Mouse (Mus musculus): Measurements from ENCODE around the gene Pcdh15.

Pcdh15 gene

DNA sequence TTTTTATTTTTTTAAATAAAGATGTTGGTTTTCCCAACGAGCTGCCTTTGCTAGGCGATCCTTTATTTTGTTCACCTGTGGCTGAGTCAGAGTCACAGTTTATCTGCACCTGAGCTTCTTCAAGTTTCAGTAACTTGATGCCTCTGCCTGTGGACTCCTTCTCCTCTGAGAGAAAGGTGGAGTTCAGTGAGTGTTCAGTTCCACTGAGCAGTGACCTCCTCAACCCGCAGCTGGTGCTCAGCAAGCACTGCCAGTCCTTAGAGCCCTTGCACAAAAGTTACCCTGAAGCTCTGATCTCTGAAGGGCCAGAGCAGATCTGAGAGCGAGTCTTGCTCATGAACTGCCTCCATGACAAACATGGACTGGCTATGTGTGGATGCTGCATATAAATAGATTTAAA, 724.1 kb downstream of the Pcdh15 start:
- DNase-seq, result no peak

DNA sequence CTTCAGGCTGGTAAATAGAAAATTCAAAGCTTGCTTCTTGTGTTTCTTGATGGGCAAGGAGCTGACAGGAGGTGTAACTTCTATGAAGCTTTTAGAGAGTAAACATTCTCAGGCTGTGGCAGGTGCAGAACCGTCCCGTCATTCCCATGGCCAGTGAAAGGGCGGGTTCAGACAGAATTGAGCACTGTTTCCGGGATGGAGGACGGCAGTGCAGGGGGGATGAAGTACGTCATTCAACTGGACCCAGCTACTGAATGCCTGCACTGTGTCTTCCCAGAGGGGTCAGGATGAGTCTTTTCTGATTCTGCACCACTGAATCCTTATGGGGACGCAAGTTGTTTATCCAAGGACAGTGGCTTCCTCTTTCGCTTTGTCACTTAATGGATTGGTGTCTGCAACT, 727.2 kb downstream of the Pcdh15 start:
- no peak for DNase-seq

GRCm38 (mm10) chr10:73828781-73829180, 729.6 kb downstream of the Pcdh15 start:
- DNase-seq, result no peak

GRCm38 (mm10) chr10:73844998-73845397, 745.9 kb downstream of the Pcdh15 start:
- DNase-seq, result no peak

- DNase-seq, result no peak
Observed at GRCm38 (mm10) chr10:73862181-73862580, 763.0 kb downstream of the Pcdh15 start.

DNA sequence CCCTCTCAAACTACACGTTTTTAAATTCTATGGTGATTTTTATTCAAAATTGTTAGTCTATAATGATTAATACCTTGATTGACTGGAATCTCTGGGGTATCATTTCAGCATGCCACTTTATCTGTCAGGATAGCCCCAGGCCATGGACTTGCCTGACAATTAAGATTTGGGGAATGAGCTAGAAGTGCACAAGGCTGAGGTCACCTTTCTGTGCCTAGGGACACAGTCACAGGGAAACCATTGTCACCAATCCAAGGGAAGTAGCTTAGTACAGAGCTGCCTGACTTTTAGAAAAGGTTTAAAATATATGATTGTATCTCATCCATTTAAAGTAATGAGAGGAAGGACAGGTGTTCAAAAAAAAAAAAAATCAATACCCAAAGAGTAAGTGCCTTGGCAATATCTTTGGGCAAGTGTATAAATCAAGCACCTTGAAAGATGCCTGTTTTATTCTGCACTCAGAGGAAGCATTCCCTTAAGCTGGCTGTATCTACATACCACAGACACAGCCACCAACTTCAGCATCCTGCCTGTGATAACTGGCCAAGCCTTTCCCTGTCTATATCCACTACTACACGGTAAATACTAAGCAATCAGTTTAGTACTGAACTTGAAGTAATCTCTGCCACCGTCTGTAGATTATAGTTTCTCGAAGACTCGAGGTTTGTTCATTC, 779.0 kb downstream of the Pcdh15 start:
- no peak for DNase-seq

DNA sequence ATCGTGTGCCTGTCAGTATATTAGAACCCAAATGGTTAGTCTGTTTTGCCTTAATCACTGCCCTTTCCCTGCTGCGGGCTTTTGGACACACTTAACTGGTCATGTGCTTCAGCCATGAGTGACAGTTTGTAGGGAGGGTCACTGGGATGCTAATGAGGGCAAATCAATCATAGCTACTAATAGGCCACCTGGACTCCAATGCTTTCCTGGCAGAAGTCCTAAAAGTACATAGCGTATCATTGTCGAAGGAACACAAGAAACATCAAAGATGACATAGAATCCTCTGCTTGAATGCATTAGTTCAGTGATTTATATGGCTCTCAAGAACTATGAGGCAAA, 779.6 kb downstream of the Pcdh15 start:
- DNase-seq, result no peak

DNA sequence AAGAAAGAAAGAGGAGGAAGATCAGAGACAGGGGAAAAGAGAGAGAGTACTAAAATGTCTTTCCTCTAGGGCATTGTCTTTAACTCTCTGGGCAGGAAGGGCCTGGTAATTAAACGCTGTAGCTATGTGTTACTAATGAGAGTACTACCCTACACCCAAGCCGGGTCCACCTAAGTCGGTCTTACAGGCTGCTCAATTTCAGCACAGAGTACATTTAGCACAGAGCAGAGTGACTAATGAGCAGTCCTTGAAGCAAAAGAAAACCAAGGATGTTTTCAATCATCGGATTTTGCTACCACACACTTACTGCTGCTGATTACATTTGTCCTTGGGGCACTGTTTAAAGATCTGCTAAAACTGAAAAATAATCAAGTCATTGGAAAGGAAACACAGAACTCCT, 788.6 kb downstream of the Pcdh15 start:
- DNase-seq, result no peak

GRCm38 (mm10) chr10:73892251-73892650, 793.1 kb downstream of the Pcdh15 start:
- no peak for DNase-seq

DNA sequence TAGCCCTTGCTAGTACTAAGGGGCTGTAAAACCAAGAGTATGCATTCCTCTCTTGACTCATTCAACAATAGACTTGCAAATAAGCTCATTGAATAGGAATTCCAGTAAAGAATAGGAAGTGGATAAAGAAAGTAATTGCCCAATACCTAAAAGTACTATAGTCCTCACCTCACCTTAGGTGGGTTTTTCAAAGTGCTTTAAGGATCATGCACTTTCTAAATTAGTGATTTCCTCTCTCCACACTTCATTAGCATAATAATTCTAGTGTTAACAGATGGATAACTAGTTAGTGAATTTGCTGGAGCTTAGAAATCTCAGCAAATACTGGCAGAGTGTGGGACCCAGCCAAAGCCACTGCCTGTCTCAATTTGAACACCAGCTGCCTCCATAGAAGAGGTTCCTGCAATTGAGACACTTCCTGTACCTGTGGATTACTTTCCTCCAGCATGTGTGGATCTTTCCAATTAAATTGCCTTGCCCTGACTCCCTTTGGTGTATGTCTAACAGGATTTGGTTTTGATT, 797.0 kb downstream of the Pcdh15 start:
- no peak for DNase-seq

DNA sequence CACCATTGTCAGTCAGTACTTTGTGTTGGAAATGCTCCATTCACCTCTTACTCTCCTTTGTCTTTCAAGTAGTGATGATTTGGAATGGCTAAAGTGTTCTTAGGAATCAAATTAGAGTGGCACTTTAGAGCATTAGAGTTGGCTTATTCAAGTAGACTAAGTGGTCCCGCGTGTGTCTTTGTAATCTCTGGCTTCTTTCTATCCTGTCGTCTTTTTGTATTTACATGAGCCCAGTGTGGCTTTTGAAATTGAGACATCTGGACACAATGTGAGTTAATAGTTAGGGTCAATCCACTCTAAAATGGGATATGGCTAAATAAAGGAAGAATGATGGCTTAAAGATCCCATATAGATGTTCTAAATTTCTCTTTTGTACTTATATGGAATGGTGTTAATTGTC, 800.0 kb downstream of the Pcdh15 start:
- no peak for DNase-seq

GRCm38 (mm10) chr10:73907626-73908025, 808.5 kb downstream of the Pcdh15 start:
- DNase-seq, result no peak

- no peak for DNase-seq
Observed at GRCm38 (mm10) chr10:73908568-73908967, 809.4 kb downstream of the Pcdh15 start.

GRCm38 (mm10) chr10:73915170-73915569, 816.0 kb downstream of the Pcdh15 start:
- no peak for DNase-seq

DNA sequence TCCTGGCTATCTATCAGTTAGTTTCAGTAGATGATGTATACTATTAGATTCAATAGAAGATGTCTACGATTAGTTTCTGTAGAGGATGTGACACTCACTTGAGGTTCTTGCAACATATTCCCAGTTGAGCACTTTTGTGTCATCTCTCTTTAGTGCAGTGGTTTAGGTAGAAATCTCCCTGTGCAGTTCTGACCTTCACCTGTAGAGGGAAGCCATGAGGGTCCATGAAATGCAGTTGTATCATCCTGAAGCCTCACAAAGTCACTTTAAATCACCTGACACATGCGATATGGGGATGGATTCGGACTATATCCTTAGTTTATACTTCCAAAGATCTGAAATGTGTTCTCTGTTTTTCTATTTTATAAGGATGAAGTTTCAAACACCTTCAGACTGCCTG, 822.4 kb downstream of the Pcdh15 start:
- DNase-seq, result no peak

DNA sequence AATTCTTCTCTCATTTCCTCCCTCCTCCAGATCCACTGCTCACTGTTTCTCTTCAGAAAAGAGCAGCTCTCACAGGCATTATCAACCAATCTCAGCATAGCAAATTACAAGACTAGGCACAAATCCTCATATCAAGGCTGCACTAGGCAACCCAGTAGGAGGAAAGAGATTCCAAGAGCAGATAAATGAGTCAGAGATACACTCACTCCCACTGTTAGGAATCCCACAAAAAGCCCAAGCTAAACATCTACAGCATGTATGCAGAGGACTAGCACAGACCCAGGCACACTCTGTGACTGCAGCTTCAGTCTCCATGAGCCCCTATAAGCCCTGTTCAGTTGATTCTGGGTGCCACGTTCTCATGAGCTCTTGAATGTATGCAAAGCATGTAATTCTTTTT, 829.5 kb downstream of the Pcdh15 start:
- no peak for DNase-seq

DNA sequence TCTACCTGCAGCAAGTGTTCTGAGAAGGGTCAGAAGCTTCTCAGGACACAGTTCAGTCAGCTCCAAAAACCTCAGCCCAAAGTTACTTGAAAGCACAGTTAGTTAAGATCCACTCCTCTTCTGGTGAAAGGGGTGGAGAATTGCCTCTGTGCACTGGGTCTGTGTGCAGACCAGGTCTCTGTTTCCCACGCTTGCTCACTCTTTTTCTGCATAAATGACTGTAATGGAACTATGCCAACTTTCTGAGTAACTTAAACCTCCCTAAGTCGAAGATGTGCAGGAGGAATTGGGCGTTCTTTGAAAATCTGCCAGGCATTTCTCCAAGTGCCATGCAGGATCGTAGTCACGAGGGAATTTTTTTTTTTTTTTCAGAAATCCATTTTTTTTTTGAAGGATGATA, 830.6 kb downstream of the Pcdh15 start:
- DNase-seq, result no peak

DNA sequence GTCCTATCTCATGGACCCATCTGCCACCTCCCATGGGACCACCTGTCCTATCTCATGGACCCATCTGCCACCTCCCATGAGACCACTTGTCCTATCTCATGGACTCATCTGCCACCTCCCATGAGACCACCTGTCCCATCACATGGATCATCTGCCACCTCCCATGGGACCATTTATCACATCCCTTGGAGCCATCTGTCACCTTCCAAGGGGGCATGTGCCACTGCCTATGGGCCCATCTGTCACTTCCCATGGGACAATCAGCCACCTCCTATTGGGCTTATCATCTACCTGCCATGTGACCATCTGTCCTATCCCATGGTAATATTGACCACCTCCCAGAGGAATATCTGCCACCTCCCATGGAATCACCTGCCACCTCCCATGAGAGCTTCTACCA, 832.0 kb downstream of the Pcdh15 start:
- no peak for DNase-seq

DNA sequence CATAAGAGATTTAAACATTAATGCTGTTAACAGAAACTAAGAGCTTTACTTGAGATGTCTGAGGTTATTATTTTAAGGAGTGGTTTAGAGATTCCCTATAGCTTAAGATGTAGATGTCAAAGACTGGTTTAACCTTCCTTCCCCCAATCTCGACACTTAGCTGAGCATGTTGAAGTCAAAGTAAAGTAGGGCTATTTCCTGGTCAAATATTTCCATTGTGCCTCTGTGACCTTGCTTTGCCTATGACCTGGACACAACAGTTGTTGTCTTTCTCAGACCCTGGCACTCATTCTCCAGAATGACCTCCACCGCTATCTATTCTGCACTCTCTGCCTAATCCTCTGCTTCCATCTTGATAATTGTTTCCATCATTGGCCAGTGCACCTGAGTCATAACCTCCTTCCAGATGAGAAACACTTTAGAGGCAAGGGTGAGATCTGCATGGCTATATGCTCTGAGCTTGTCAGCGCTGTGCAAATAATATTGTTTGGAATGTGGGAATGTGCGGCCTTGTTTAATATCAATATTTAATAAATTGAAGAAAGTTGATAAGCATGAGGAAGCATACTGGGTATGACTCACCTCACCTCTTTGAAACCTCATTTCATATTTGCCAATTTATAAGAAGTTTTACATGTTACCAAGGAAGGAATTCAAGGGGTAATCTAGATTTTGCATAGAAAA, 833.0 kb downstream of the Pcdh15 start:
- DNase-seq, result no peak

DNA sequence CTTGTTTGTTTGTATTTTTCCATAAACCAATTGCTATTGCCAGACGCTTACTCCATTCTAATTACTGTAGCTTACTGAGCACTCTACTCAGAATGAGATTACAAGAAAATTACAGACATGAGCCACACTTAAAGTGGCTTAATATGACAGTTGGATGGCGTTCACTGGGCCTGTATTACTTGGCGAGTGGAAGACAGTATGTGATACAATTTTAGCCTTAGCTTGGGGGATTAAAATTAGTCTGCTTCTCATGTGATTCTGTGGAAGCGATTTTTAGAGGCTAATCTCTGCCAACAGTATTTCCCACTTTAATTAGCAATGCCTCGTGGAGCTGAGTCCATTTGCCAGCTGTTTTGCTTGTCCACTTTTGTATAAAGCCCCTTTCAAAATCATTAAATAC, 837.0 kb downstream of the Pcdh15 start:
- no peak for DNase-seq

DNA sequence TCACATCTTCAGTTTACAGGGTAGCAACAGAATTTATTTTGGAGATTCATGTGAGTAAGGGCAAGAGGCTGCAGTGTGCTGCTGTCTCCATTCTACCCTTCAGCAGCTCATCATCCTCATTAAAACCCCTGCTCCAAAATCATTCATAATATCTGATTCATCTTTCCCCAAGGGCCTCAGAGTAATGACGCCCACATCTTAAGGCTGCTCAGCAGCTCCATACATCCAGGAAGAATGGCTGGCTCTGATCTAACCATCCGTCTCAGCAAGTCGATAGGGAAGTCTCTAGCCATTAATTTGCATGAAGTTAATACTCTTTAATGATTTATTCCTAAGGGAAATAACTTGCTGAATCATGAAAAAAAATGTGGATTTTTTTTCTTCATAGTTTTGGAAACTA, 839.8 kb downstream of the Pcdh15 start:
- DNase-seq, result no peak

- no peak for DNase-seq
Observed at GRCm38 (mm10) chr10:73947799-73948198, 848.7 kb downstream of the Pcdh15 start.

- DNase-seq, result no peak
Observed at GRCm38 (mm10) chr10:73953362-73953761, 854.2 kb downstream of the Pcdh15 start.

DNA sequence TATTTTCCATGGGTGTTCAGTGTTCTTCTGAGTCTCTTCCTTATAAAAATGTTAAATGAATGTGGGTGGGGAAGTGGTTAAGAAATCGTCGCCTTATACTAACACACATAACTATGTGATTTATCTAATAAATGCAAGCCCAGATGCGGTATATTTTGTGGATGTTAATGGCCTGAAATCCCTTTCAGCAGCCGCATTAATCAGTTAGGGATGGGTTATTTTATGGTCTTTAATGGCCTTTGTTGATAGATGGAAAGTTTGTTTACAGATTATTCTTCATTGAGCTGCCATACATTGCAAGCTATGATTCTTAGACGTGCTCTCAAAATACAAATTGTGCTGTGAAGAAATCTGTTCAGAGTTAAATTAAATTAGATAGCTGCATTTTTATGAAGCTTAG, 884.9 kb downstream of the Pcdh15 start:
- no peak for DNase-seq

GRCm38 (mm10) chr10:74008836-74009235, 909.7 kb downstream of the Pcdh15 start:
- DNase-seq, result peak; percentile 20

Measured in right cerebral cortex, postnatal 25 days (tissue).